In genomic region chr13:52834591-52834990, GRCm38 (mm10) we compare ENCODE assay signal across 24 mouse cellular contexts.
"Had no signal": no experiment of that assay in that cellular context is flagged by ENCODE, and none has a peak within 500 bp of the region (broad histone marks: within the 10 kb centered on the region; RNA-seq: fewer than 3 reads in every experiment).

No protein-coding gene starts in this region.

- H3K4me3 ChIP-seq: layer of hippocampus, adult 2 months; limb, embryonic 10.5 days; limb, embryonic 13.5 days; liver, embryonic 15.5 days; midbrain, embryonic 10.5 days; neural tube, embryonic 12.5 days; neural tube, embryonic 15.5 days had no signal

- H3K9ac ChIP-seq: limb, embryonic 13.5 days; liver, embryonic 15.5 days; neural tube, embryonic 12.5 days; neural tube, embryonic 15.5 days had no signal

- DNase-seq: layer of hippocampus, adult 9-11 months; liver; lung, adult 2 months; lung, postnatal 14 days; lung, postnatal 4 days; midbrain, embryonic 14.5 days; right cerebral cortex, adult 18-20 months; right cerebral cortex, postnatal 14 days; right cerebral cortex, postnatal 4 days; thymus, adult 2 months; thymus, postnatal 14 days; thymus, postnatal 4 days had no signal

- H3K4me1 ChIP-seq: limb, embryonic 13.5 days; neural tube, embryonic 12.5 days; neural tube, embryonic 15.5 days had no signal

- H3K27me3 ChIP-seq: limb, embryonic 13.5 days; liver, embryonic 15.5 days; neural tube, embryonic 12.5 days; neural tube, embryonic 15.5 days had no signal

- H3K9me3 ChIP-seq: limb, embryonic 10.5 days; limb, embryonic 13.5 days; liver, embryonic 15.5 days; midbrain, embryonic 10.5 days; neural tube, embryonic 12.5 days; neural tube, embryonic 15.5 days had no signal

- H3K4me2 ChIP-seq: limb, embryonic 13.5 days; liver, embryonic 15.5 days; neural tube, embryonic 12.5 days; neural tube, embryonic 15.5 days had no signal

- H3K27ac ChIP-seq: hindbrain, postnatal 0 days; kidney, postnatal 0 days; layer of hippocampus, adult 2 months; limb, embryonic 10.5 days; limb, embryonic 13.5 days; midbrain, embryonic 10.5 days; neural tube, embryonic 12.5 days; neural tube, embryonic 15.5 days; stomach, postnatal 0 days had no signal

- ATAC-seq: hindbrain, postnatal 0 days; inflammation-experienced regulatory T-cells, adult 6 months; intestine, embryonic 16.5 days had no signal
